Mouse (Mus musculus) limb, embryonic 13.5 days (tissue): ENCODE measurements around the gene Specc1l. TPM values are rescaled to one million over a fixed set of nuclear protein-coding genes. Genes with fewer than 3 reads are reported as not detected.

Experiments used
- ATAC-seq: fragments of 200-750 bp; cut with Nextera tagmentation; 2 replicates; pipeline ENCODE4 v1.8.0; 2017; ENCODE audit warnings: low read depth, moderate number of reproducible peaks, moderate TSS enrichment; ENCODE audit not compliant: low FRiP score
- H3K27ac ChIP-seq: fragments of 300-500 bp; sonication (generic); 2 replicates; pipeline ENCODE4 v1.5.1; 2015; ENCODE audit warnings: inconsistent platforms, mild to moderate bottlenecking, moderate library complexity
- H3K27me3 ChIP-seq: fragments of 300-500 bp; sonication (generic); 2 replicates; pipeline ENCODE4 v1.6.1; 2015; ENCODE audit warnings: mild to moderate bottlenecking, inconsistent platforms
- H3K36me3 ChIP-seq: fragments of 300-500 bp; sonication (generic); 2 replicates; pipeline ENCODE4 v1.6.1; 2015; ENCODE audit warnings: inconsistent platforms, mild to moderate bottlenecking, moderate library complexity
- H3K4me1 ChIP-seq: fragments of 300-500 bp; sonication (generic); 2 replicates; pipeline ENCODE4 v1.6.1; 2015; ENCODE audit warnings: inconsistent platforms
- H3K4me2 ChIP-seq: fragments of 300-500 bp; sonication (generic); replicated peaks from 2 replicates; pipeline ENCODE4 v1.6.1; 2015; ENCODE audit warnings: inconsistent platforms, mild to moderate bottlenecking, moderate library complexity
- H3K4me3 ChIP-seq: fragments of 300-500 bp; sonication (generic); 2 replicates; pipeline ENCODE4 v1.5.1; 2015; ENCODE audit warnings: moderate library complexity, mild to moderate bottlenecking, inconsistent platforms
- H3K9ac ChIP-seq: fragments of 300-500 bp; sonication (generic); 2 replicates; pipeline ENCODE4 v1.6.1; 2015; ENCODE audit warnings: mild to moderate bottlenecking, inconsistent platforms
- H3K9me3 ChIP-seq: fragments of 300-500 bp; sonication (generic); 2 replicates; pipeline ENCODE4 v1.6.1; 2016; ENCODE audit warnings: inconsistent platforms
- WGBS: fragments of 180-500 bp; shearing (Covaris S2); methylation state at CpG from one replicate; pipeline ENCODE4 v1.1.7; 2015; 5-methylcytosine and 5-hydroxymethylcytosine counted together
- polyA plus RNA-seq: library from polyadenylated mRNA; unstranded; fragments of >200 nt; fragmentation: Nextera tagmentation; extraction: Ambion mirVana; gene quantifications from 2 replicates; pipeline ENCODE4 v1.2.1, GENCODE M21; 2015

The Specc1l gene
- polyA plus RNA-seq, 1 experiment from 2014 or later = 39.4 TPM

DNA sequence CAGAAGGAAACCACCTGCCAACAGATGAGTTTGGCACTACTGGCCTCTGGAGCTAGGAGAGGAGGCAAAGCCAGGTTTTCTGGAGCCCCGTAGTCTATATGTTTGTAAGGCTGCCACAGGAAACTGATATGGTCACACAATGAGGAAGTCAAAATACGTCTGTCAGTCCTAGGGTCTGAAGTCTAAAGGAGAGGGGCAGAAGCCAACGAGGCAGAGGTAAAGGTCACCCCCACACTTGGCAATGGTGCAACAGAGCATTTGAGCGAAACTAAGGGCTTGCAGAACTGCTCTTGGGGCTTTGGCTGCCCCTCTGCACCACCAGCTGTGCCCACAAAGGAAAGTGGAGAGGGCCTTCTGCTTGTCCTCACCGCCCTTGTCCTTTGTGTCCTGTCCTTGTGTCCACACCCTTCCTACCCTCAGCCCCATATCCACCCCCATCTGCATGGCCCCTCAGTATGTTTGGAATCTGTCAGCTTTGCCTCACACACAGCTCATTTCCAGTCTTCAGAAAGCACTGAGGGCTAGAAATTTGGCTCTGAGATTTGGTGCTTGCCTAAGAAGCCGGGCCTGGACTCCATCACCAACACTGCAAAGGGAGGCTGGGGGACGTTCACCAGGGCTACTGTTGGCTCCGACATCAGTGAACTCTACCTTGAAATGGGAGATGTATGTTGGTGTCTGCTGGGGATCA lies 24.4 kb upstream of the Specc1l start:
- Histone ChIP-seq H3K4me1 (no peaks in the 10 kb centered on the region), H3K27ac (no peak overlapping the region; the same call in 1 of the 2 replicates), H3K9ac (no peak overlapping the region), H3K4me2 (no peak overlapping the region), H3K4me3 (no peak overlapping the region), H3K9me3 (no peaks in the 10 kb centered on the region), H3K27me3 (no peaks in the 10 kb centered on the region), H3K36me3 (peaks cover 28% of the 10 kb centered on the region)
- ATAC-seq = no peak
- WGBS = 75% methylated on average over 8 of the region's 8 CpGs

DNA sequence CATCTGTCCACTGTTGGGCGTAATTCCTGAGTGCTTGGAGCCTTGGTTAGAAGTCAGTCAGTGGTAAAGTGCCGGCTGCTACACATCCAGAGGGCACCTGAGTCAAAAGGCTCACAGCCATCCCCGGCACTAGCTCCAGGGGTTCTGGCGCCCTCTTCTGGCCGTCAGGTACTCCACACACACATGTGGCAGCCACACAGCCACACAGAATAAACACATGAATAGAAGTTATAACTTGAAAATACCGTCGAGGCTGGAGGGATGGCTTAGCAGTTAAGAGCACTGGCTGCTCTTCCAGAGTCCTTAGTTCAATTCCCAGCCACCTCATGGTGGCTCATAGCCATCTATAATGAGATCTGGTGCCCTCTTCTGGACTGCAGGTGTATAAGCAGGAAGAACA lies 20.2 kb upstream of the Specc1l start:
- Histone ChIP-seq H3K4me3 (no peak overlapping the region), H3K9me3 (no peaks in the 10 kb centered on the region), H3K36me3 (no peaks in the 10 kb centered on the region), H3K27me3 (no peaks in the 10 kb centered on the region), H3K9ac (no peak overlapping the region), H3K27ac (no peak overlapping the region), H3K4me1 (no peaks in the 10 kb centered on the region), H3K4me2 (no peak overlapping the region)
- ATAC-seq = no peak
- WGBS = 52% methylated on average over 7 of the region's 7 CpGs

DNA sequence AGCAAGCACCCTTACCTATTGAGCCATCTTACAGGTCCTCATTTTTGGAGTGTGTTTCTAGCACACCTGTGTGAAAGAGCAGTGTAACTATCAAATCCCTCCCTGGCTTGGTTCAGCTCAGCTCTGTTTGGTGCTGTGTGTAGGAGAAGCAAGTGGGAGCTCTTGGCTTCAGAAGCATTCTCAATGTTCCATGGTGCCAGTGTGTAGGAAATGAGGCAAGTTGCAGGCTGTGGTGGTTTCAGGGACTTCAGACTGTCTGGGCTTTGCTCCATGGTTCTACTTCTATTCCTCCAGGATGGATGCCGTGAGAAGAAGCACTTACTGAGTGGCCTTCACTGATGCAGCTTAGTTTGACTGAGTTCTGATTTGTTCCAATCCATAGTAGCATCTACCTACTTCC lies 14.1 kb upstream of the Specc1l start:
- no peak overlapping the region for H3K9ac ChIP-seq
- no peak for ATAC-seq
- H3K36me3 ChIP-seq = no peaks in the 10 kb centered on the region
- 70% methylated on average over 1 of the region's 1 CpGs for WGBS
- H3K4me2 ChIP-seq = no peak overlapping the region
- no peaks in the 10 kb centered on the region for H3K4me1 ChIP-seq
- no peaks in the 10 kb centered on the region for H3K9me3 ChIP-seq
- no peaks in the 10 kb centered on the region for H3K27me3 ChIP-seq
- no peak overlapping the region for H3K4me3 ChIP-seq
- no peak overlapping the region for H3K27ac ChIP-seq

DNA sequence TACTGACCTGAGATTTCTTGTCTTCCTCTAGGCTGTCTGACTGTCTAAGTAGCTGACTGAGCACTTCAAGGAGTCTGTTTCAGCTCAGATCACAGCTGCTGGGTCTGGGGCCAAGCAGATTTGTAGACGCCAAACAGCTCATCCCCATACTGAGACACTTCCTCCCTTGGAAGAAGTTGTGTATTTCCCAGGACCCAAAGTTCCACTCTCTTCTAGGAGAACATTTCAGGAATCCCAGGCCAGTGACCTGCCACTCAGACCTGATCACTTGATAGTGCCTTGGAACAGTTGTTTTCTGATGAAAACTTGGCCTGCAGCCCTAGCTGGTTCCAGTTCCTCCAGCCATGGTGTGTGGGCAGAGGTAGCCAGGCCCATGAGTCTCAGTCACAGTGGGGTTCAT lies 11.1 kb upstream of the Specc1l start:
- Histone ChIP-seq H3K9me3 (no peaks in the 10 kb centered on the region), H3K9ac (no peak overlapping the region), H3K27ac (no peak overlapping the region), H3K4me3 (no peak overlapping the region), H3K4me2 (no peak overlapping the region), H3K36me3 (no peaks in the 10 kb centered on the region), H3K27me3 (no peaks in the 10 kb centered on the region), H3K4me1 (no peaks in the 10 kb centered on the region)
- ATAC-seq = no peak
- 86% methylated on average over 1 of the region's 1 CpGs for WGBS

DNA sequence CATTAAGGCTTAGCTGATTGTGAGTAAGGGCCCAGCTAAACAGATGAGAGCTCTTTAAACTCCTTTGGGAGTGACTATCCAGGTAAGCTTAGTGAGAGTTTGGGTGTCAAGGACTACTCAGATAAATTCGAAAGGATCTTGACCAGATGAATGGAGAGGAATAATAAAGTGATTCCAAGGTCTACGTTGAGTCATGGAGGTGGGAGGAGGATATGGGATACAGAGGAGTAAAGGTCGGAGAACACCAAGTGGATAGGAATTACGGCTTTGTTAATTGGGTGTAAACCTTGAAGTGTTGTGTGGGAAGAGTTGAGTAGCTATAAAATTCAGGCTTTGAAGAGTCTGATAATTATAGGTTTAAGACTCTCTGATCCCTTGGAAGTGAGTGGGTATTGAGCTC lies 5.7 kb upstream of the Specc1l start:
- 41% methylated on average over 4 of the region's 4 CpGs for WGBS
- H3K4me2 ChIP-seq = no peak overlapping the region
- no peak overlapping the region for H3K4me3 ChIP-seq
- no peaks in the 10 kb centered on the region for H3K27me3 ChIP-seq
- no peaks in the 10 kb centered on the region for H3K9me3 ChIP-seq
- no peak overlapping the region for H3K27ac ChIP-seq
- no peaks in the 10 kb centered on the region for H3K4me1 ChIP-seq
- no peak for ATAC-seq
- no peaks in the 10 kb centered on the region for H3K36me3 ChIP-seq
- H3K9ac ChIP-seq = no peak overlapping the region

DNA sequence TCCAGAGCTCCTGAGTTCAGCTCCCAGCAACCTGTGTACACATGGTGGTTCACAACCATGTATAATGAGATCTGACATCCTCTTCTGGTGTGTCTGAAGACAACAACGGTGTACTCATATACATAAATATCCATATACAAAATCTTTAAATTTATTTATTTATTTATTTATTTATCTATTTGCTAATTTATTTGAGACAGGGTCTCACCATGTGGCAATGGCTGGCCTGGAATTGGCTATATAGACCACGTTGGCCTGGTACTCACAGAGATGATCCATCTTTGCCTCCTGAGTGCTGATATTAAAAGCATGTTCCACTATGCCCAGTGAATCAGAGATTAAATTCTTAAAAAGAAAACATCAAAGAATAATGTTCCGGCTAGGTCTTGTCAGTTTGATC lies 1.0 kb upstream of the Specc1l start:
- Histone ChIP-seq H3K9me3 (no peaks in the 10 kb centered on the region), H3K4me1 (peaks cover 9% of the 10 kb centered on the region), H3K27me3 (no peaks in the 10 kb centered on the region), H3K9ac (no peak overlapping the region), H3K36me3 (no peaks in the 10 kb centered on the region), H3K4me2 (no peak overlapping the region), H3K27ac (no peak overlapping the region), H3K4me3 (no peak overlapping the region)
- 94% methylated on average over 3 of the region's 3 CpGs for WGBS
- no peak for ATAC-seq

DNA sequence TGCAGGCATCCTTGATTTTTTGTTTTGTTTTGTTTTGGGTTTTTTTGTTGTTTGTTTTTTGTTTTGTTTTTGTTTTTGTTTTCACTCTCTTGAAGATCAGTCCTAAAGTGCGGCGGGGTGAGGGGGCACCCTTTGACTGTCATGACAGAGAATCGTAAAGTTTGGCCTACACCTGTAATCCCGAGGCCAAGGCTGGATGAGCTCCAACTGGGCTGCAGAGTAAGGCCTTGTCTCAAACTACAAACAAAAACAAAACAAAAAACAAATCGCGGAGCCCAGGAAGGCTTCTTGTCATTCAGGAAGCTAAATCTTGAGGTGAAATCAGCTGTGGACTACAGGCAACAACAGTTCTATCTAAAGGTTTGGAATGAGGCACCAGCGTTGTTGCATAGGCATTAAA lies 1.1 kb downstream of the Specc1l start:
- H3K27me3 ChIP-seq = no peaks in the 10 kb centered on the region
- peaks cover 9% of the 10 kb centered on the region for H3K4me1 ChIP-seq
- peak overlapping the region; percentile 83 for H3K4me3 ChIP-seq
- no peaks in the 10 kb centered on the region for H3K36me3 ChIP-seq
- 42% methylated on average over 7 of the region's 7 CpGs for WGBS
- H3K27ac ChIP-seq = no peak overlapping the region; the same call in 1 of the 2 replicates
- peak overlapping the region; percentile 76 for H3K4me2 ChIP-seq
- peak overlapping the region; percentile 90 for H3K9ac ChIP-seq
- H3K9me3 ChIP-seq = no peaks in the 10 kb centered on the region
- ATAC-seq = no peak

DNA sequence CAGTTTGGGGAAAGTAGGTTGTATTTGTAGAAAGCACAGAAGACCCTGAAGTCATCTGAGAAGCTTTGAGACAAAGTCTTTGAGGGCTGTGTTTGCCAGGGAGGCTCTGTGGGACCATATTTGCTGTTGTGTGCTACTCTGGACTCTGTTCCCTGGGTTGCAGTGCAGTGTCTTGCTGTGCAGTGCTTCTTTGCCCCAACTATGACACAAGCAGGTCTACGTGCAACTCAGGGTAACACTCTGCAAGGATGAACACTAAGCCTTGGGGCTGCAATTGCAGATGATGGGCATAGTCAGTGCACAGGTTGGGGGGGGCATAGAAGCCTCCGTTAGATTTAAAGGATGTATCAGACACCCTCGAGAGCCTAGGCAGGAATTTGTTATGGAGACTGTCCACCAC lies 8.8 kb downstream of the Specc1l start:
- Histone ChIP-seq H3K27me3 (no peaks in the 10 kb centered on the region), H3K9me3 (no peaks in the 10 kb centered on the region), H3K4me1 (peaks cover 32% of the 10 kb centered on the region), H3K4me2 (no peak overlapping the region), H3K36me3 (no peaks in the 10 kb centered on the region), H3K9ac (no peak overlapping the region), H3K27ac (no peak overlapping the region), H3K4me3 (no peak overlapping the region)
- 91% methylated on average over 3 of the region's 3 CpGs for WGBS
- ATAC-seq = no peak

DNA sequence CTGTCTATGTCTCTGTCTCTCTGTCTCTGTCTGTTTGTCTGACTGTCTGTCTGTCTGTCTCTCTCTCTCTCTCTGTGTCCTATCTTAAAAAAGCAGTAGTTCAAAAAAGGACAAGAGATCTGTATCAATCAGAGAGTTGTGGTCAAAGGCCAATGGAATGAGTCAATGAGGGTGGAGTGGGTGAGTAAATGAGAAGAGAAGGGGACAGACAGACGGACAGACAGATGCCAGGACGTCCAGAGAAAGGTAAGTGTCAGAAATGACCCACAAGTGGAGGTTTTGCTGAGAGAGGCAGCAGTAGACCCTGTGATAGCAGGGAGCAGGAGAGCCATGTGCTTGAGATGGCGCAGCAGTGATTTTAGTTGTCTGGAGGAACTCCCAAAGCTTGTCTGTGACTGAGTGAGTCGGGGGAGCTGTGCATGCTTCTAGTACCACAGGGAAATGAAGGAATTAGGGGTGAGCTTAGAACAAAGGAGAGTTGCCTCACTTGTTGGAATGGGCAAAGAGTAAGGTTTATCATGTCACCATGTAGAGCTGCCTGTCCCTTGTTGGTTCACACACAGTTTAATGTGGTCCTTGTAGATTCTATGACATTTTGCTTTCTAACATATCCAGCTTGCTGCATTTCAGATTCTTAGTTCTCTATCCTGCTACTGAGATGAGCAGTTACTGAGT lies 10.2 kb downstream of the Specc1l start:
- Histone ChIP-seq H3K4me1 (peaks cover 32% of the 10 kb centered on the region), H3K4me2 (no peak overlapping the region), H3K27me3 (no peaks in the 10 kb centered on the region), H3K9ac (no peak overlapping the region), H3K9me3 (no peaks in the 10 kb centered on the region), H3K4me3 (no peak overlapping the region), H3K27ac (no peak overlapping the region; the same call in 1 of the 2 replicates), H3K36me3 (no peaks in the 10 kb centered on the region)
- WGBS = 74% methylated on average over 4 of the region's 4 CpGs
- no peak for ATAC-seq

DNA sequence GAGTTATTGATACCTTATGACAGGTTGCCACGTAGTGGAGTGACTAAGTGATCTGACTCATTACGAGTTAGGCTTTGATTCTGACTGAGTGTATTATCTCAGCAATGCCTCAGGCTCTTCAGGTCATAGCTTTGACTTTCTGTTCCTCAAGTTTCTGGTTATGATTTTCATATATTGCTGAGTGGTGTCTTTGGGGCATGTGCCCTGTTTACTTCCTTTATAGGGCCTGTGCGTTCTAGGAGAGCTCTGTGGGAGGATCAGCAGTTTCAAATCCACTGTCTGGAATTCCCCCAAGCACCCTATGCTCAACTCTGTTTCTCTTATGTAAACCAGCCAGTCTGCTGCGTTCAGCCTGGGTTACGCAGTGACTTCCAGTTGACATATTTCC lies 10.7 kb downstream of the Specc1l start:
- Histone ChIP-seq H3K4me2 (no peak overlapping the region), H3K9ac (no peak overlapping the region), H3K36me3 (no peaks in the 10 kb centered on the region), H3K4me3 (no peak overlapping the region), H3K9me3 (no peaks in the 10 kb centered on the region), H3K4me1 (peaks cover 32% of the 10 kb centered on the region), H3K27ac (peak overlapping the region; percentile 58), H3K27me3 (no peaks in the 10 kb centered on the region)
- no peak for ATAC-seq
- 69% methylated on average over 5 of the region's 5 CpGs for WGBS

DNA sequence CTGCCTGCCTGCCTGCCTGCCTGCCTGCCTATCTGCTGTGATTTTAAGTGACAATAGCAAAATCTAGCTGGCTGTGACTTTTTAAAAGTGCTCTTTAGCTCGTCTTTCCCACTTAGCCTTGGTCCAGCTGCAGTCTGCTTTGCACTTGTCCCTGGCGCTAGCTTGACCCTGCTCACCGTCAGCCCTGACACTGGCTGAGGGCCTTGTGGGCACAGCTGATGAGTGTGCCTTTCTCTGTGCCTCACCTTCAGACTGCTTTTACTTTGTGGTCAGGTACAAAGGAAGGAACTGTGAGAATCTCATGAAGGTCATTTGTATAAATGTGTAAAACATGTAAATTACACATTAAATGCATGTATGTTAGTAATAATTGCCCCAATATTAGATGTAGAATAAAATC lies 12.3 kb downstream of the Specc1l start:
- no peak for ATAC-seq
- Histone ChIP-seq H3K27ac (peak overlapping the region; percentile 10; the same call in 1 of the 2 replicates), H3K27me3 (no peaks in the 10 kb centered on the region), H3K36me3 (peaks cover 6% of the 10 kb centered on the region; the same call in 1 of the 2 replicates), H3K9ac (no peak overlapping the region), H3K4me2 (no peak overlapping the region), H3K4me3 (no peak overlapping the region), H3K9me3 (no peaks in the 10 kb centered on the region), H3K4me1 (peaks cover 32% of the 10 kb centered on the region)
- 76% methylated on average over 3 of the region's 3 CpGs for WGBS

DNA sequence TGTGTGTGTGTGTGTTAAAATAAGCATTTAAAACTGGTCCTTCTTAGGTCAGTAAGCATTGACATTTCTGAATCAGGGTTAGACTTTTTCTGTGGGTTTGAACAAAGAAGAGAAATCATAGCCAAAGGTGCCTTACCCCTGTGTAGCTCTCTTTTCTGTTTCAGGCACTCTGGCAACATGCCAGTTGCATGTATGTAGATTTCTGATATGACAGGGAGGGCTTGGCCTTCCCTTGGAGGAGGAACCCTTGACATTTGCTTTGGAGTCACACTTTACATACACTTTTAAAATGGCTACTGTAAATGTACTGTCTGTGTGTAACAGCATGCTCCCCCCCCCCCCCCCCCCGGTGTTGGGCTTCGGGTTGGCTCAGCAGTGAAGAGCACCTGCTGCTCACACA lies 12.8 kb downstream of the Specc1l start:
- H3K4me3 ChIP-seq = no peak overlapping the region
- no peaks in the 10 kb centered on the region for H3K9me3 ChIP-seq
- H3K4me1 ChIP-seq = peaks cover 32% of the 10 kb centered on the region
- H3K9ac ChIP-seq = no peak overlapping the region
- H3K27me3 ChIP-seq = no peaks in the 10 kb centered on the region
- H3K27ac ChIP-seq = no peak overlapping the region
- H3K4me2 ChIP-seq = no peak overlapping the region
- ATAC-seq = no peak
- WGBS = no CpG with 5 or more reads among the region's 2 CpGs
- H3K36me3 ChIP-seq = peaks cover 6% of the 10 kb centered on the region; the same call in 1 of the 2 replicates

DNA sequence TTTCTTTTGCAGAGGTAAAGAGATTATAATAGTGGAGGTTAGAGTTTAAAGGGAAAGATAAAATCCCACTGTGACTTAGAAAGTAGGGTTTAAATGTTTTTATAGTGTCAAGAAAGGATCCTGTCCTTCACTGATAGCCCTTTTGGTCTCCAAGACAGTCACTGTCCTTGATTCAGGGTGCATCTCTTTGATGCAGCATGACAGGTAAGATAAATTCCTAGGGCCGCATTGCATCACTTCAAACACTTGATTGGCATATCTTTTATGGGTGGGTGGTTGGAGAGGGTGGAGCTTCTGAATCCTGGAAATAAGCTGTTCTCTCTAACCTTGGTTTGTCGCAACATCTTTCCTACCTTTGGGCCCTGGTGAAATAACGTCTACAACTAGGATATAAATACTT lies 15.5 kb downstream of the Specc1l start:
- Histone ChIP-seq H3K27me3 (no peaks in the 10 kb centered on the region), H3K36me3 (peaks cover 23% of the 10 kb centered on the region), H3K9me3 (no peaks in the 10 kb centered on the region), H3K27ac (no peak overlapping the region), H3K9ac (no peak overlapping the region), H3K4me3 (no peak overlapping the region), H3K4me1 (peaks cover 15% of the 10 kb centered on the region), H3K4me2 (no peak overlapping the region)
- no peak for ATAC-seq
- 87% methylated on average over 3 of the region's 3 CpGs for WGBS
